Mouse (Mus musculus): ENCODE measurements around the gene Zdhhc14.

The Zdhhc14 gene

GRCm38 (mm10) chr17:5491801-5492745, at the start of gene Zdhhc14:
Zdhhc14 (plus strand) TSS chr17:5492557.
- peak; percentile 91 to 95 for DNase-seq

- no peak for DNase-seq
Measured at GRCm38 (mm10) chr17:5443260-5443659, 49.1 kb upstream of the Zdhhc14 start.

GRCm38 (mm10) chr17:5443751-5444150, 48.6 kb upstream of the Zdhhc14 start:
- no peak for DNase-seq

- no peak for DNase-seq
Measured at GRCm38 (mm10) chr17:5453657-5454056, 38.7 kb upstream of the Zdhhc14 start.

- no peak for DNase-seq
Measured at GRCm38 (mm10) chr17:5463912-5464311, 28.4 kb upstream of the Zdhhc14 start.

DNA sequence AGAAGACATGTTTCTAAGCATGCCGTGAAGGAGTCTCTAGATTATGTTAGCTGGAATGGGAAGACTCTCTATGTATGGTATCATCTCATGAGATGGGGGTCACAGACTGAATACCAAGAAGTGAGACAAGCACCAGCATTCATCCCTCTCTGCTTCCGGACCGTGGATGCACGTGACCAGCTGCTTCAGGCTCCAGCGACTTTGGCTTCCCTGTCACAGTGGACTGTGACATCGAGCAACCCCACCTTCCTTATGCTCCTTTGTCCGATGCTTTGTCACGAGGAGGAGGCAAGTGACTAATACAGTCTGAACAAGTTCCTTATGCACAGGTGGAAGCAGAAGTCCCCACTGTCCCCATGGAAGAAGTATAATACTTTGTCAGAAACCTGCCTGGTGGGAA, 25.6 kb upstream of the Zdhhc14 start:
- no peak for DNase-seq

DNA sequence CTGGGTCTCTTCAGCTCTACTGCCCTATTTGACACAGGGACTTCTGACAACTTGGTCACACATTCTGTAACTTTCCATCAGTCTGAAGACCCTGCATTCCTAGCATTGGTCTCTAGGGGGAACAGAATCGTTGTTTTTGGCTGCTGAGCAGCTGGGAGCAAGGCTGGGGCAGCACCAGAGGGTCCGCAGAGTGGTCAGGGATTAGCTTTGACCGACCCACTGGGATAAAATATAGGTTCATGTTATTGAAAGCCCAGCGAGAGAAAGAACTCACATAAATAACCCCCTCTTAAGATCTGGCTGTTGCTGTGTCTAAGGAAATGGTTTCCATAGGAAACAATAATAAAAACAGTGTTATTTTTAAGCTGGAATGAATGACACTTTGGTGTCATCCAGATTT, 25.2 kb upstream of the Zdhhc14 start:
- DNase-seq: no peak

- DNase-seq: no peak
Measured at GRCm38 (mm10) chr17:5472268-5472667, 20.1 kb upstream of the Zdhhc14 start.

- no peak for DNase-seq
Measured at GRCm38 (mm10) chr17:5475960-5476725, 16.2 kb upstream of the Zdhhc14 start.

- no peak for DNase-seq
Measured at GRCm38 (mm10) chr17:5483456-5483855, 8.9 kb upstream of the Zdhhc14 start.

DNA sequence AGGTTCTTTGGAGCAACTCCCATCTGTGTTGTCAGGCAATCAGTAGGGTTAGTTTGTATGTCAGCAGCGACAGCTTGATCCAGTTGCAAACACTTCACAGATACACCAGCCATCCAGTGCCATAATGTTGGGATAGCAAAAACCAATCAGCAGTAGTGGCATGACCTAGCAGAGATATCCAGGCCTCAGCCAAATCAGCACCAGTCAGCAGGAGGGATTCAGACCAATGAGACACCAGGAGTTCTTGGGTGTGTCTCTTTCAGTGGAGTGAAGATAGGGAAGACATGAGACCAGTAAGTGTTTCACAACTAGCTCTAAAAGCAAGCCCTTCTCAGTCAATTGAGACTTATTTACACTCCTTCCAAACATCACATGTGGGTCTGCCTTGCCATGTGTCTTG, 7.7 kb upstream of the Zdhhc14 start:
- DNase-seq: no peak

DNA sequence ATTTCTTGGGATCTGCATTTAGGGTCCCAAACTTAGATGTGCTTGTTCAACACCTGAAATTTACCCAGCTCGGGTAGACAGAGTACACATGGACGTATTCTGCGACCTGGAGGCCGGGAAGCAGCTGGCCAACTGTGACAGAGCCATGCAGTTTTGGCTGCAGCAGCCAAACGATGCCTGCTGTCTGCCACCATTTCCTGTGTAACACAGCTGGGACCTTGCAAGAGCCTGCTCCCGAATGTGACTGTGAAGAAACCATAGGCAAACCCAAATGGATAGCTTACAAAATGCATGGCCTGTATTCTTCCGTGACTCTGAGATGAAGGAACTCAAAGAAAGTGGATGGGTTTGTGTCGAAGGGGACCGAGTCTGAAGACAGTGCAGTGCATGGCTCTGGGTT, 4.2 kb upstream of the Zdhhc14 start:
- no peak for DNase-seq

DNA sequence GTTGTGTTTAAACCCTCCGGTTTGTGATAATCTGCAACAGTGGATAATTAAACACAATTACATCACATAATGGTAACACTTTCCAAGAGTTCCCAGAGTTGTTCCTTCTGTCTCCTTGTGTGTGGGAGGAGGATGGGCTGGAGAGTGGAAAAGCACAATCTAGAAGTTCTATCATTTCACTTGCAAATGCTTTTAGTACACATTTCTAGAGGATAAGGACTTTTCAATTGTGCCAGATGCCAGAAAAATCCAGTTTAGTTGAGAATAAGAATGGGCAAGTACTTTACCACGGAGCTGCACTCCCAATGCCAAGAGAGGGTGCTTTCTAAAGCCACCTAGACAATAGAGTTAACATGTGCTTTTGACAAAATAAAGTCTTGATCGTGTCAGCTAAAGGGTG, 2.0 kb upstream of the Zdhhc14 start:
- DNase-seq: no peak

DNA sequence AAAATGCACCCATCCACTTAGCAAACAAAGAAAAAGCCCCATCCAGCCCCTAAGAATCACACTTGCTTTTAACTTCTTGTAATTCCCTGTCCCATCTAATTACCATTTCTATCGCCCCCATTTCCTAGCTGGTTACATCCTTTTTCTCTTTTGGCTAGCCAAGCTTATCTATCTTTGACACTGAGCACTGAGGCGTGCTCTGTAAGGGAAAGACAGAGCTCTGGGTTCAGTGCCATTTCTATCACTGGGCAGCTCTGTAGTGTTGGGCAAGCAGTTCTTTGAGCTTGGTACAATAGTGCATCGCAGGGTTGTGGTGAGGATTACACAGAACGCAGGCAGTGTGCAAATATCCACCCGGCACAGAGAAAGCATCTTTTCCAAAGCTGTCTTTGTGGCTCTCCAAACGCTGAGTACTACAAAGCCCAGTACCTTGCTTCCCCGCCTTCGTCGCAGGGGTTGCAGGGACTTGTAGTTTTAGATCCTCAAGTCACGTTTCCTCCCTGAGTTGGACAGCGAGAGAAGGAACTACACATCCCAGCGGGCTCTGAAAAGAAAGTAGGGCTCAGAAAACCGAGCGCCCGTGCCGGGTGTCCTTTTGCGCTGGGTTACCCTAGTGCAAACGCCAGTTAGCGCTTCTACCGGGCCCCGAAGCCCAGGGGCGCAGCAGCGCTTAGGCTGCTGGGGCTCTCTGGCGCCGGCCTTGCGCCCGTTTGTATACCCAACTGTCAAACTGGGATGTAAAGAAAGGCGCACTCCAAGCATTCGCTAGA, 1.1 kb upstream of the Zdhhc14 start:
- DNase-seq: peak; percentile 89 to 92

DNA sequence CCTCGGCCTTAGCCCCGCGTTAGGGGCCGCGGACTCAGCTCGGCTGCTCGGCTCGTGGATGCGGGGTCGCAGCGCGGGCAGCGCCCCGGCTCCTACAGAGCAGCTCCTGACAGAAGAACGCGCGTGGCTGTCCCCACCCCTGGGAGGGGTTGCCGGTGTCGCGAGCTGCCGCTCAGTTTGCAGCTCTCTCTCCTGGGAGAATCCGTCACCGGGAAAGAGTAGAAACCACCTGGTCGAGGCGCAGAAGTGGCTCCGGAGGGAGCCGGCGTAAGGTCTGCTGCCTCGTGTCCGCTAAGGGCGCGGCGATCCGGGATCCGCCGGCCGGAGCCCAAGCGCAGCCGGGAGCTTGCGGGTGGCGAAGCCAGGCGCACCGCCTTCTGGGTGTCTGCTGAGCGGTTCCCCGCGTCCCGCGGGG, 396 bp downstream of the Zdhhc14 start:
- no peak for DNase-seq

- DNase-seq: peak; percentile 47 to 51
Measured at GRCm38 (mm10) chr17:5493161-5493771, 909 bp downstream of the Zdhhc14 start.

GRCm38 (mm10) chr17:5493809-5494208, 1.5 kb downstream of the Zdhhc14 start:
- DNase-seq: no peak

GRCm38 (mm10) chr17:5494832-5495231, 2.5 kb downstream of the Zdhhc14 start:
- no peak for DNase-seq

DNA sequence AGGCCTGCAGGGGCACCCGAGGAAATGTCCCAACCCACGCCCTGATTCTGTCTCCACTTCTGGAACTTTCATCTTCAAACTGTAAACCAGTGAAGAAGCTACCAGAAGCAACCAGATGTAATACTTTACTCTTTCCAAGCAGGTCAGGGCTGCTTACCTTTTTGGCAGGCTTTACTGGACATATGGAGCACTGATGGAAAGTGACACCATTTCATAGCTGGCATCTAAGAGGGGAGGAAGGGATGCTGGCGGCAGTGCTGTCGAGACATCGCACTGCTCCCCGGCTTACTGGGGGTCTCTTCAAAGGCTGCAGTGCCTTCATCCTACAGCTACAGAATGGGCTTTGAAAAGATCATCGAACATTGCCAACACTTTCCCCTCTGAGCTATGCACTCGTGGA, 5.3 kb downstream of the Zdhhc14 start:
- peak; percentile 50 to 61 for DNase-seq

GRCm38 (mm10) chr17:5498996-5499395, 6.6 kb downstream of the Zdhhc14 start:
- no peak for DNase-seq

- DNase-seq: no peak
Measured at GRCm38 (mm10) chr17:5503981-5504760, 11.8 kb downstream of the Zdhhc14 start.

DNA sequence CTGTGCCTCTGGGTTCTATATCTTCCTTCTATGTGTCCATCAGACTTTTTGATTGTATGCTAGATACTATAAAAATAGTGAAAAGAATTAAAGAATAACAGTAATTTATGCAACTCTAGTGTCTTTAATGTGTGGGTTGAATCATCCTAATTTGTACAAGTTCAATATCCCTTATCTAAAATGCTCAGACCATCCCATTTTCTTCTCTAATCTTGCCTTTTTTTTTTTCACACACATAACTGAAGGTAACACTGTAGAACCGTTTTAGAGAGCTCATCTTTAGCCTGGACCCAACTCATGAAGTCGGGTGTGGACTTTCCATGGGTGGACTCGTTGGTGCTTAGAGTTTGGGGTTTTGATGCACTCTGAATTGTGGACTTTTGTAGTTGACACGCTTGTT, 12.6 kb downstream of the Zdhhc14 start:
- DNase-seq: no peak
